Mouse (Mus musculus) limb, embryonic 11.5 days (tissue): Measurements from ENCODE around the gene Fam71b. TPM values are rescaled to one million over a fixed set of nuclear protein-coding genes. Genes with fewer than 3 reads are reported as not detected.

Source experiments
- ATAC-seq: fragments of 200-750 bp; cut with Nextera tagmentation; 2 replicates; pipeline ENCODE4 v1.8.0; 2017; ENCODE audit warnings: low read depth; ENCODE audit not compliant: insufficient number of reproducible peaks, low FRiP score, low TSS enrichment
- DNase-seq: peaks from one replicate; pipeline ENCODE4 v3.0.0-alpha.2; 2015; ENCODE audit warnings: low spot score
- H3K27ac ChIP-seq: fragments of 300-500 bp; sonication (generic); replicated peaks from 2 replicates; pipeline ENCODE4 v1.5.1; 2014; ENCODE audit warnings: low read depth, mild to moderate bottlenecking, low read length
- H3K27me3 ChIP-seq: fragments of 300-500 bp; sonication (generic); 2 replicates; pipeline ENCODE4 v1.6.1; 2014; ENCODE audit warnings: mild to moderate bottlenecking, low read length, mixed read lengths; ENCODE audit not compliant: control insufficient read depth, insufficient read depth
- H3K36me3 ChIP-seq: fragments of 300-500 bp; sonication (generic); 2 replicates; pipeline ENCODE4 v1.6.1; 2014; ENCODE audit warnings: mild to moderate bottlenecking, low read length, moderate library complexity, mixed read lengths; ENCODE audit not compliant: control insufficient read depth, insufficient read depth
- H3K4me1 ChIP-seq: fragments of 300-500 bp; sonication (generic); 2 replicates; pipeline ENCODE4 v1.6.1; 2014; ENCODE audit warnings: low read length, mixed read lengths; ENCODE audit not compliant: control insufficient read depth, insufficient read depth
- H3K4me2 ChIP-seq: fragments of 300-500 bp; sonication (generic); 2 replicates; pipeline ENCODE4 v1.6.1; 2014; ENCODE audit warnings: low read depth, mild to moderate bottlenecking, moderate library complexity; ENCODE audit not compliant: severe bottlenecking
- H3K4me3 ChIP-seq: fragments of 300-500 bp; sonication (generic); 2 replicates; pipeline ENCODE4 v1.5.1; 2014; ENCODE audit warnings: low read depth, low read length
- H3K9ac ChIP-seq: fragments of 300-500 bp; sonication (generic); 2 replicates; pipeline ENCODE4 v1.6.1; 2014; ENCODE audit warnings: mild to moderate bottlenecking, low read length
- H3K9me3 ChIP-seq: fragments of 300-500 bp; sonication (generic); 2 replicates; pipeline ENCODE4 v1.6.1; 2016; ENCODE audit warnings: low read length; ENCODE audit not compliant: control insufficient read depth
- WGBS: fragments of 180-500 bp; shearing (Covaris S2); extraction: QIAGEN DNeasy Blood & Tissue Kit; methylation state at CpG from one replicate; pipeline ENCODE4 v1.1.7; 2014; 5-methylcytosine and 5-hydroxymethylcytosine counted together
- polyA plus RNA-seq: library from polyadenylated mRNA; unstranded; fragments of >200 nt; fragmentation: Nextera tagmentation; extraction: Ambion mirVana; gene quantifications from 2 replicates; pipeline ENCODE4 v1.2.1, GENCODE M21; 2014

The Fam71b gene
- polyA plus RNA-seq, 1 experiment from 2014 or later, result not detected

GRCm38 (mm10) chr11:46377819-46378782 lies 18.3 kb upstream of the Fam71b start:
- H3K9me3 ChIP-seq, result no peaks in the 10 kb centered on the region
- DNase-seq, result no peak
- no peak overlapping the region for H3K4me2 ChIP-seq
- no peak for ATAC-seq
- H3K4me1 ChIP-seq, result no peaks in the 10 kb centered on the region
- WGBS, result 88% methylated on average over 8 of the region's 8 CpGs
- H3K36me3 ChIP-seq, result no peaks in the 10 kb centered on the region
- no peak overlapping the region for H3K9ac ChIP-seq
- H3K4me3 ChIP-seq, result no peak overlapping the region
- no peak overlapping the region for H3K27ac ChIP-seq
- no peaks in the 10 kb centered on the region for H3K27me3 ChIP-seq

GRCm38 (mm10) chr11:46380097-46380675 lies 16.2 kb upstream of the Fam71b start:
- Histone ChIP-seq H3K4me3 (no peak overlapping the region), H3K9ac (no peak overlapping the region)
- 88% methylated on average over 7 of the region's 7 CpGs for WGBS

GRCm38 (mm10) chr11:46382466-46382865 lies 13.9 kb upstream of the Fam71b start:
- H3K4me1 ChIP-seq, result no peaks in the 10 kb centered on the region
- no peaks in the 10 kb centered on the region for H3K36me3 ChIP-seq
- WGBS, result 91% methylated on average over 4 of the region's 4 CpGs
- no peak overlapping the region for H3K27ac ChIP-seq
- no peak overlapping the region for H3K4me3 ChIP-seq
- no peak overlapping the region for H3K9ac ChIP-seq
- H3K4me2 ChIP-seq, result no peak overlapping the region
- ATAC-seq (no peak), DNase-seq (no peak)
- H3K27me3 ChIP-seq, result no peaks in the 10 kb centered on the region
- H3K9me3 ChIP-seq, result no peaks in the 10 kb centered on the region

More at GRCm38 (mm10) chr11:46380097-46380675, 16.2 kb upstream of the Fam71b start:
- Histone ChIP-seq H3K4me2 (no peak overlapping the region), H3K4me1 (no peaks in the 10 kb centered on the region), H3K27ac (no peak overlapping the region), H3K9me3 (no peaks in the 10 kb centered on the region), H3K36me3 (no peaks in the 10 kb centered on the region), H3K27me3 (no peaks in the 10 kb centered on the region)
- no peak for DNase-seq
- ATAC-seq, result no peak

- H3K4me2 ChIP-seq, result no peak overlapping the region
- no peaks in the 10 kb centered on the region for H3K4me1 ChIP-seq
- no peaks in the 10 kb centered on the region for H3K36me3 ChIP-seq
- no peak for ATAC-seq
- no peak overlapping the region for H3K9ac ChIP-seq
- WGBS, result 92% methylated on average over 2 of the region's 2 CpGs
- no peak for DNase-seq
- H3K9me3 ChIP-seq, result no peaks in the 10 kb centered on the region
- no peak overlapping the region for H3K4me3 ChIP-seq
- H3K27me3 ChIP-seq, result no peaks in the 10 kb centered on the region
- no peak overlapping the region for H3K27ac ChIP-seq
Observed at GRCm38 (mm10) chr11:46384925-46385324, 11.4 kb upstream of the Fam71b start.

- no peak for ATAC-seq
- H3K4me1 ChIP-seq, result no peaks in the 10 kb centered on the region
- 81% methylated on average over 8 of the region's 8 CpGs for WGBS
- no peak overlapping the region for H3K4me2 ChIP-seq
- no peak overlapping the region for H3K9ac ChIP-seq
- H3K9me3 ChIP-seq, result no peaks in the 10 kb centered on the region
- no peak overlapping the region for H3K27ac ChIP-seq
- no peaks in the 10 kb centered on the region for H3K36me3 ChIP-seq
- no peak overlapping the region for H3K4me3 ChIP-seq
- H3K27me3 ChIP-seq, result no peaks in the 10 kb centered on the region
- no peak for DNase-seq
Observed at GRCm38 (mm10) chr11:46386556-46386955, 9.8 kb upstream of the Fam71b start.

- WGBS, result 92% methylated on average over 8 of the region's 8 CpGs
- no peak overlapping the region for H3K9ac ChIP-seq
- H3K27ac ChIP-seq, result no peak overlapping the region
- H3K36me3 ChIP-seq, result no peaks in the 10 kb centered on the region
- no peaks in the 10 kb centered on the region for H3K9me3 ChIP-seq
- no peaks in the 10 kb centered on the region for H3K4me1 ChIP-seq
- ATAC-seq (no peak), DNase-seq (no peak)
- H3K4me3 ChIP-seq, result no peak overlapping the region
- H3K27me3 ChIP-seq, result no peaks in the 10 kb centered on the region
- no peak overlapping the region for H3K4me2 ChIP-seq
Observed at GRCm38 (mm10) chr11:46387061-46387460, 9.3 kb upstream of the Fam71b start.

- no peaks in the 10 kb centered on the region for H3K27me3 ChIP-seq
- H3K9me3 ChIP-seq, result no peaks in the 10 kb centered on the region
- WGBS, result 67% methylated on average over 6 of the region's 6 CpGs
- no peak overlapping the region for H3K27ac ChIP-seq
- DNase-seq (no peak), ATAC-seq (no peak)
- no peaks in the 10 kb centered on the region for H3K36me3 ChIP-seq
- no peak overlapping the region for H3K4me3 ChIP-seq
- H3K4me2 ChIP-seq, result no peak overlapping the region
- no peak overlapping the region for H3K9ac ChIP-seq
- H3K4me1 ChIP-seq, result no peaks in the 10 kb centered on the region
Observed at GRCm38 (mm10) chr11:46388438-46388837, 7.9 kb upstream of the Fam71b start.

- H3K36me3 ChIP-seq, result no peaks in the 10 kb centered on the region
- WGBS, result 79% methylated on average over 13 of the region's 13 CpGs
- H3K9me3 ChIP-seq, result no peaks in the 10 kb centered on the region
- no peak within 1 kb of the TSS for H3K4me2 ChIP-seq
- no peak within 1 kb of the TSS for H3K4me3 ChIP-seq
- no peak for DNase-seq
- no peak within 1 kb of the TSS for H3K27ac ChIP-seq
- no peak for ATAC-seq
- no peaks in the 10 kb centered on the region for H3K4me1 ChIP-seq
- no peak within 1 kb of the TSS for H3K9ac ChIP-seq
- H3K27me3 ChIP-seq, result no peaks in the 10 kb centered on the region
Observed at GRCm38 (mm10) chr11:46389336-46390117, 6.8 kb upstream of the Fam71b start, which contains the start of gene Itk. Gene Itk (minus strand): TSS chr11:46389515.
